Mouse (Mus musculus): ENCODE results near the gene Herc3. TPM values are rescaled to one million over a fixed set of nuclear protein-coding genes. Genes with fewer than 3 reads are reported as not detected.

The Herc3 gene
- polyA plus RNA-seq, 2 experiments, result 10.0 to 17.4 TPM

DNA sequence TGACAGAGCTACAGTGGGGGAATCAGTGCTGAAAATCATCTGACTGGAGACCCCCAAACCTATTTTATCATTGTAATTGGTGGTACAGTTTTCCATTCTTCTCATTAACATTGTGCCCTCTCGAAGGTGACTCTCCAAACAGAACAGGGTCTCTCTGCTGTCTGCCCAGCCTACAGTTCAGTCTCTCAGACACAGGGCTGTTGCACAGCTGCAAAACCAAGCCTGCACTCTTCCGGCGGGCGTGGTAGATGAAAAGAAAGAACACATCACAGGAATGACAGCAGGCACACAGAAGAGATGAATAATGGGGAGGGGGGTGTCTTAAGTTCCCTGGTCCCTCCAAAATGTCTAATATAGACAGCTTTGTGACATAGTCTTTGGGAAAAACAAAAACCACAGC is 102.9 kb downstream of the Herc3 start:
- ATAC-seq (ENCODE audit: low FRiP score, low read depth) (no peak), DNase-seq (ENCODE audit: low spot score) (no peak)
- Histone ChIP-seq H3K9ac (ENCODE audit: low read depth, low read length, severe bottlenecking) (no peak overlapping the region), H3K27me3 (ENCODE audit: control insufficient read depth, insufficient read depth, low read length) (no peaks in the 10 kb centered on the region), H3K4me1 (ENCODE audit: control insufficient read depth, insufficient read depth, low read length) (no peaks in the 10 kb centered on the region), H3K9me3 (ENCODE audit: control insufficient read depth, low read length) (no peaks in the 10 kb centered on the region), H3K4me3 (replicated peaks; ENCODE audit: low read length) (no peak overlapping the region), H3K36me3 (ENCODE audit: control insufficient read depth, insufficient read depth, low read length) (no peaks in the 10 kb centered on the region), H3K4me2 (replicated peaks; ENCODE audit: low read depth, low read length, severe bottlenecking) (no peak overlapping the region), H3K27ac (replicated peaks; ENCODE audit: low read depth, low read length) (no peak overlapping the region)
- WGBS, result 67% methylated on average over 4 of the region's 4 CpGs
- TF ChIP-seq POLR2A (IDR thresholded peaks at IDR 0.05; ENCODE audit: borderline replicate concordance, extremely low read depth, insufficient read depth, insufficient read length), result no peak

DNA sequence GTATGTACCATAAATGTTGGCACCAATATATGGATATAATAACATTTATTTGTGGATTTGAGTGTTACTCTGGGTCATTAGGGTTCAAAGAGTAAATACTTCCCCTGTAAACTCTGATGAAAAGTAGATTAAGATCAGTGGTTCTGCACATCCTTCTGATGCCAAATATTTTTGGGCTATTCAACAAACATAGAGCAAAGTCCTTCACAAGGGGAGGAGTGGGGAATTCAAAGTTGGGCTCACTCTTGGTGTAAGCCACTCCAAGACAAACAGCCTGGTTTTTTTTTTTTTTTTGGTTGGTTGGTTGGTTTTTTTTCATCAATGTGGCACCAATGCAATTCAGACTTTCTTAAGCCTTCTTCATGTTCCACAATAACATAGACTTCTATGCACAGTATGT is 106.5 kb downstream of the Herc3 start:
- TF ChIP-seq POLR2A (IDR thresholded peaks at IDR 0.05; ENCODE audit: borderline replicate concordance, extremely low read depth, insufficient read depth, insufficient read length), result no peak
- H3K27ac ChIP-seq (replicated peaks; ENCODE audit: low read depth, low read length), result no peak overlapping the region
- no peaks in the 10 kb centered on the region for H3K36me3 ChIP-seq (ENCODE audit: control insufficient read depth, insufficient read depth, low read length)
- H3K27me3 ChIP-seq (ENCODE audit: control insufficient read depth, insufficient read depth, low read length), result no peaks in the 10 kb centered on the region
- H3K9me3 ChIP-seq (ENCODE audit: control insufficient read depth, low read length), result no peaks in the 10 kb centered on the region
- H3K4me1 ChIP-seq (ENCODE audit: control insufficient read depth, insufficient read depth, low read length), result no peaks in the 10 kb centered on the region
- no peak for DNase-seq (ENCODE audit: low spot score)
- no peak overlapping the region for H3K4me2 ChIP-seq (replicated peaks; ENCODE audit: low read depth, low read length, severe bottlenecking)
- no peak overlapping the region for H3K9ac ChIP-seq (ENCODE audit: low read depth, low read length, severe bottlenecking)
- no peak overlapping the region for H3K4me3 ChIP-seq (replicated peaks; ENCODE audit: low read length)
- ATAC-seq (ENCODE audit: low FRiP score, low read depth), result no peak

DNA sequence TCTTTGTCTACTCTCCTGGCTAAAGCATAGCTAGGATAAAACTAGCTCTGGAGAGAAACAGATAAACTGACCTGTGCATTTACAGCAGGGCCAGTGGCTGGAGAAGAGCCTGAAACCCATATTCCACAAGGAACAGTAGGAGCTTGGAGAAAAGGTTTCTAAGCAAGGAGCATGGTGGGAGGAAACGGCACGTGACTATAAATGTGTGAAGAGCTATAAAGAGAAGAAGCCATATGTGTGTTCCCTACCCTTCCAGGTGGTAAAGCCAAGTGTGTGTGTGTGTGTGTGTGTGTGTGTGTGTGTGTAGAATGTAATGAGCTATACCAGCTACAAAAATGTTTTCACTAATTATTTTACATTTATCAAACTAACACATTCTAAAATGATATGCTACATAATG is 111.0 kb downstream of the Herc3 start:
- H3K27ac ChIP-seq (replicated peaks; ENCODE audit: low read depth, low read length), result no peak overlapping the region
- no peak for DNase-seq (ENCODE audit: low spot score)
- no peak for TF ChIP-seq POLR2A (IDR thresholded peaks at IDR 0.05; ENCODE audit: borderline replicate concordance, extremely low read depth, insufficient read depth, insufficient read length)
- no peak overlapping the region for H3K9ac ChIP-seq (ENCODE audit: low read depth, low read length, severe bottlenecking)
- H3K4me3 ChIP-seq (replicated peaks; ENCODE audit: low read length), result no peak overlapping the region
- no peaks in the 10 kb centered on the region for H3K9me3 ChIP-seq (ENCODE audit: control insufficient read depth, low read length)
- H3K27me3 ChIP-seq (ENCODE audit: control insufficient read depth, insufficient read depth, low read length), result no peaks in the 10 kb centered on the region
- H3K4me1 ChIP-seq (ENCODE audit: control insufficient read depth, insufficient read depth, low read length), result no peaks in the 10 kb centered on the region
- H3K36me3 ChIP-seq (ENCODE audit: control insufficient read depth, insufficient read depth, low read length), result no peaks in the 10 kb centered on the region
- no peak overlapping the region for H3K4me2 ChIP-seq (replicated peaks; ENCODE audit: low read depth, low read length, severe bottlenecking)
- ATAC-seq (ENCODE audit: low FRiP score, low read depth), result no peak
- WGBS, result 58% methylated on average over 2 of the region's 2 CpGs

DNA sequence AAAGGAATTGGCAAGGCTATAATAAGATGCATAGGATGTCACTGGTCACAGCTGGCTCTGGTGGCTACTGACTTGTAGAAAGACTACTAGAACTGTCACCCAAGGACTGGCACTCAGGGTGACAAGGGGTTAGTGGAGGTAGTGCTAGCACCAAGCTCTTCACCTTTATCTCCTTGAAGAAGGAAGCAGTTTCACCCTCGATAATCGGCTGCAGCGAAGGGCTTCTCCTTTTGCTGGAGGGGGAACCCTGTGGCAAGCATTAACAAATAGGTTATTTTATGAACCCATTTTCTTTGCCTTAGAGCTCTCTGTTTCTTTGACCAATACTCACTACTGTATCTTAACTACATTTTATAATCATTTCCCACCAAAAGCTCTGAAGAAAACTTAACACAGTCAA is 112.7 kb downstream of the Herc3 start:
- no peak for TF ChIP-seq POLR2A (IDR thresholded peaks at IDR 0.05; ENCODE audit: borderline replicate concordance, extremely low read depth, insufficient read depth, insufficient read length)
- no peak for ATAC-seq (ENCODE audit: low FRiP score, low read depth)
- H3K4me1 ChIP-seq (ENCODE audit: control insufficient read depth, insufficient read depth, low read length), result no peaks in the 10 kb centered on the region

DNA sequence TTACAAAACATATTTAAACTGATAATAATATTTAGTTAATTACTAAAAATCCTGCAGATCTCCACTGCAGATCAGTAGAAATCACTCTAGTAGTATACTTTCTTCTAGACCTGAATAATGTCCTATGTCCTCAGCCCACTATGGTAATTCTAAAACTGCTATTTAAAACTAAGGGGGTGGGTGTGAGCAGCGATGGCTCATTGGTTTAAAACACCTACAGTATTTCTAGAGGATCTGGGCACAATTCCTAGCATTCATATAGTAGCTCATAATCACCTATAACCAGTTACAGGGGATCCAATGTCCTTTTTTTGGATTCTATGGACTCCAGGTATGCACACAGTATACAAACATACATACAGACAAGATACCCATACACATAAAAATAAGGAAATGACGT is 115.0 kb downstream of the Herc3 start:
- Histone ChIP-seq H3K4me2 (replicated peaks; ENCODE audit: low read depth, low read length, severe bottlenecking) (no peak overlapping the region), H3K36me3 (ENCODE audit: control insufficient read depth, insufficient read depth, low read length) (no peaks in the 10 kb centered on the region), H3K9me3 (ENCODE audit: control insufficient read depth, low read length) (no peaks in the 10 kb centered on the region), H3K9ac (ENCODE audit: low read depth, low read length, severe bottlenecking) (no peak overlapping the region), H3K27me3 (ENCODE audit: control insufficient read depth, insufficient read depth, low read length) (no peaks in the 10 kb centered on the region), H3K4me3 (replicated peaks; ENCODE audit: low read length) (no peak overlapping the region), H3K4me1 (ENCODE audit: control insufficient read depth, insufficient read depth, low read length) (no peaks in the 10 kb centered on the region), H3K27ac (replicated peaks; ENCODE audit: low read depth, low read length) (no peak overlapping the region)
- ATAC-seq (ENCODE audit: low FRiP score, low read depth), result no peak
- DNase-seq (ENCODE audit: low spot score), result no peak
- 59% methylated on average over 2 of the region's 2 CpGs for WGBS
- TF ChIP-seq POLR2A (IDR thresholded peaks at IDR 0.05; ENCODE audit: borderline replicate concordance, extremely low read depth, insufficient read depth, insufficient read length), result no peak

More for the DNA sequence above, 112.7 kb downstream of the Herc3 start:
- no peak for DNase-seq (ENCODE audit: low spot score)
- Histone ChIP-seq H3K27ac (replicated peaks; ENCODE audit: low read depth, low read length) (no peak overlapping the region), H3K27me3 (ENCODE audit: control insufficient read depth, insufficient read depth, low read length) (no peaks in the 10 kb centered on the region), H3K4me3 (replicated peaks; ENCODE audit: low read length) (no peak overlapping the region), H3K4me2 (replicated peaks; ENCODE audit: low read depth, low read length, severe bottlenecking) (no peak overlapping the region), H3K9me3 (ENCODE audit: control insufficient read depth, low read length) (no peaks in the 10 kb centered on the region), H3K36me3 (ENCODE audit: control insufficient read depth, insufficient read depth, low read length) (no peaks in the 10 kb centered on the region), H3K9ac (ENCODE audit: low read depth, low read length, severe bottlenecking) (no peak overlapping the region)
- WGBS, result 90% methylated on average over 3 of the region's 3 CpGs

DNA sequence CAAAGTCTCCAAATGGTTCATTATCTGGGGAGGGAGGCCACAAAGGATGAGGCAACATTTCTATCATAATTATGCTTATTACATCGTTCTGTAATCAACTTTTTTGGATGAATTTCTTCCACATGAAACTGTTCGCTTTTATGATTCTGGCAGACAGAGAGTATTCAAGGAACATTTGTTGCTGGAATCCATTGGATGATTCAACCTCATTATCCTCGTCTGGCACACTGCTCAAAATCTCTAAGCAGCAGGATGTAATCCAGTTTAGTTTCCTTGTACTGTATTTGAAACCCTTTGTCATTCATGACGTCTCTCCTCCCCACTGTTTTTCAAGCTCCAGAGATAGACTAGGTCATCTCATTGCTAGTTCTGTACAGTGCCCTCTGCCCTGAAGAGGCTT is 115.6 kb downstream of the Herc3 start:
- 80% methylated on average over 4 of the region's 4 CpGs for WGBS
- Histone ChIP-seq H3K4me2 (replicated peaks; ENCODE audit: low read depth, low read length, severe bottlenecking) (no peak overlapping the region), H3K9ac (ENCODE audit: low read depth, low read length, severe bottlenecking) (no peak overlapping the region), H3K4me3 (replicated peaks; ENCODE audit: low read length) (no peak overlapping the region), H3K27me3 (ENCODE audit: control insufficient read depth, insufficient read depth, low read length) (no peaks in the 10 kb centered on the region), H3K4me1 (ENCODE audit: control insufficient read depth, insufficient read depth, low read length) (no peaks in the 10 kb centered on the region), H3K27ac (replicated peaks; ENCODE audit: low read depth, low read length) (no peak overlapping the region), H3K9me3 (ENCODE audit: control insufficient read depth, low read length) (no peaks in the 10 kb centered on the region), H3K36me3 (ENCODE audit: control insufficient read depth, insufficient read depth, low read length) (no peaks in the 10 kb centered on the region)
- no peak for DNase-seq (ENCODE audit: low spot score)
- no peak for ATAC-seq (ENCODE audit: low FRiP score, low read depth)
- no peak for TF ChIP-seq POLR2A (IDR thresholded peaks at IDR 0.05; ENCODE audit: borderline replicate concordance, extremely low read depth, insufficient read depth, insufficient read length)

Data from limb, embryonic 14.5 days (tissue).